Mouse (Mus musculus): Measurements from ENCODE around the gene Cabp2. TPM values are rescaled to one million over a fixed set of nuclear protein-coding genes. Genes with fewer than 3 reads are reported as not detected.
"Not testable (repeated sequence)": the region's sequence is repeated elsewhere in the genome, so short reads cannot be mapped to it uniquely, and the experiment has no call there.

The Cabp2 gene
- polyA plus RNA-seq, 1 experiment from 2014 or later = not detected

DNA sequence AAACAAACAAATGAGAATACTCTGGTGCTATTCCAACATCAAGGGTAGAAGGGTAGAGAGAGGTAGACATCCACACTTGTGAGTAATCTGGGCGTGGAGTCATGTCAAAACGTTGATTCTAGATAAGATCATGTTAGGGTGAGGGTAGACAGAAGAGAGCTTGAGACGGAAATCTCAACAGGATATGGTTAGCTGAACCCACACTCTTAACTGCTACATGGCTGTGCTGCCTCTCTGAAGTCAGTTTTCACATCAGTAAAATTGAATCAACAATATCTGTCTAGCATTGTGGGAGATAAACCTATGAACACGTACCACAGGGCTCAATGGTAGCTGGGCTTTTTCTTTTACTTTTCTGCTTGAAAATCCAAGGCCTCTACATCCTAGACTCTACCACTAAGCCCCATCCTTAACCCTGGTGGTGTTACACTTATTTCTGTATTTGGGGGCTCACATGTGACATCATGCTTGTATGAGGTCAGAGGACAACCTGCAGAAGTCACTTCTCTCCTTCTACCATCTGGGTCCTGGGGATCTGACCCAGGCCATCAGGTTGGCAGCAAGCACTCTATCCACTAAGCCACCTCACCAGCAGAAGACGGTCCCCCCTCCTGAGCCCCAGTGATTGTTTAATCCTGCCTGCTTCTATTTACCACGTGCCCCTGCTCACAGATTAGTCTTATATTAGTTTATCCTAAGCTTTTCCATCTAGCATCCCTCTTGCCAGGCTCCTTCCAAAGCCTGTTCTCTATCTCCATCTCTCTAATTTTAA is 38.5 kb downstream of the Cabp2 start:
- Histone ChIP-seq H3K9ac (replicated peaks) (peak overlapping the region; percentile 21; the same call in 1 of the 2 replicates), H3K27me3 (replicated peaks) (no peaks in the 10 kb centered on the region), H3K27ac (replicated peaks) (no peak overlapping the region), H3K4me3 (replicated peaks) (peak overlapping the region; percentile 62), H3K9me3 (replicated peaks) (no peaks in the 10 kb centered on the region), H3K4me2 (peak overlapping the region; percentile 48), H3K36me3 (peaks cover 34% of the 10 kb centered on the region), H3K4me1 (peaks cover 21% of the 10 kb centered on the region)
- WGBS = 88% methylated on average over 6 of the region's 6 CpGs
- no peak for ATAC-seq (ENCODE audit: low FRiP score)

DNA sequence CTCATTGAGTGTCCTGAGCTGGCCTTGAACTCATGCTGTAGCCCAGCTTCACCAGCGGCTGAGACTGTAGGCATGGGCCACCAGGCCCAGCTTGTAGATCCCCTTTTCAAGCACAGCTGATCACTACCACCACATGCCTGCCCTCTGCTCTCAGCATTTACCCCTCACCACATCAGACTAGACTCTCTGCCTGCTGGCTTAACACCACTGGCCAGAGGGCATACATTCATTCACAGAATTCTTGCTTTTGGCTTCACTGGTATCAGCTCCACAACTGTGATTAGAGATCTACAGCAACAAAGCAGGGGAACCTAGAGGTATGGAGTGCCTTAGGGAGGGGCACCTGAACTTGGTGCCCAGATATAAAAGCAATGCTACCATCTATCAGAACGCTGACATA is 39.1 kb downstream of the Cabp2 start:
- whole genome bisulfite sequencing = 90% methylated on average over 2 of the region's 2 CpGs
- H3K27ac ChIP-seq (replicated peaks) = no peak overlapping the region; the same call in 1 of the 2 replicates
- ATAC-seq (ENCODE audit: low FRiP score) = no peak

DNA sequence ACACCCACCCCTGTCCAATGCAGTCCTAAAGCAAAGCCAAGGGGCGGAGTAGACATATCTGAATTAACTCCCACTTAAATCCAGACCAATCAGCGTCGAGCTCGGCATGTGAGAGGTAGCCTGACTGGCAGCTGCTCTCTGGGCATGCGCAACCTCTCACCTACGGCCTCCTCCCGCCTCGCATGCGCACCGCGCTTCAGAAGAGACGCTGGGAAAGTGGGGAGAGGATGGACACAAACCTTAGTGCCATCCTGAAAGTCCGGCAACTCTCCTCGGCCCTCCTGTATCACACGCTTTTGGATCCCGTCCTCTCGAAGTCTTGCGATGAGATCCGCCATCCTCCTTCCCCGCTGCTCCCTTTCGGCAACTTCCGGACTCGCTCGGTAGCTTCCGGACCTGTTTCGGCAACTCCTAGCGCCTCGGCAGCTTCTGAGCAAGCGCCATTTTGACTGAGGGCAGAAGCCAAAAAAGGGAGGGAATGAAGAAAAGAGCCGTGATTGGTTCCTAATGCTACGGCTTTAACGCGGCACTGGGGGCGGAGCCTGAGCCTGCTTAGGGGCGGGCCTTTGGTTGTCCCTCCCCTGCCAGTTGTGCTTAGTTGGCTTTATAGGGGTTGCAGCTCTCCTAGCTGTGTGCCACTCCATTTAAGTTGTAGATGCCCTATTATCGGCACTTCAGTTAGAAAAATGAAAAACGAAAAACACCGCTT is 39.9 kb downstream of the Cabp2 start:
- H3K9ac ChIP-seq (replicated peaks) = peak overlapping the region; percentile 57
- peak overlapping the region; percentile 94 for H3K27ac ChIP-seq (replicated peaks)
- peak; percentile 88 for ATAC-seq (ENCODE audit: low FRiP score)
- H3K4me1 ChIP-seq = peaks cover 25% of the 10 kb centered on the region
- H3K9me3 ChIP-seq (replicated peaks) = no peaks in the 10 kb centered on the region
- H3K27me3 ChIP-seq (replicated peaks) = no peaks in the 10 kb centered on the region
- peak overlapping the region; percentile 48 for H3K4me2 ChIP-seq
- peaks cover 21% of the 10 kb centered on the region for H3K36me3 ChIP-seq
- H3K4me3 ChIP-seq (replicated peaks) = peak overlapping the region; percentile 62
- WGBS = 2% methylated on average over 38 of the region's 38 CpGs

More for the DNA sequence above, 39.1 kb downstream of the Cabp2 start:
- Histone ChIP-seq H3K4me3 (replicated peaks) (peak overlapping the region; percentile 62), H3K36me3 (peaks cover 29% of the 10 kb centered on the region), H3K9ac (replicated peaks) (peak overlapping the region; percentile 21; the same call in 1 of the 2 replicates), H3K27me3 (replicated peaks) (no peaks in the 10 kb centered on the region), H3K4me1 (peaks cover 25% of the 10 kb centered on the region), H3K9me3 (replicated peaks) (no peaks in the 10 kb centered on the region), H3K4me2 (peak overlapping the region; percentile 48)

DNA sequence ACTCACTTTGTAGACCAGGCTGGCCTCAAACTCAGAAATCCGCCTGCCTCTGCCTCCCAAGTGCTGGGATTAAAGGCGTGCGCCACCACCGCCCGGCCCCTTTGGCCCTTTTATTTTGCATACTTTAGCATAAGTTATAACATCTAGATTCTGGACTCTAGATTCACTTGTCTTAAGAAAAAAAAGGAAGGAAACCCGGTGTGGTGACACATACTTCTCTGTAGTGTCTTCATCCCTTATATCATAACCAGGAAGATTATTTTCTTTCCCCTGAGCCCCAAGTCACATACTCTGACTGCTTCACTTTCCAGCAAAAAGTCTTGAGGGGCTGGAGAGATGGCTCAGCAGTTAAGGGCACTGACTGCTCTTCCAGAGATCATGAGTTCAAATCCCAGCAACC is 40.5 kb downstream of the Cabp2 start:
- H3K4me2 ChIP-seq = peak overlapping the region; percentile 48
- ATAC-seq (ENCODE audit: low FRiP score); H3K9me3 ChIP-seq (replicated peaks); H3K4me3 ChIP-seq (replicated peaks); H3K27me3 ChIP-seq (replicated peaks); H3K9ac ChIP-seq (replicated peaks): not testable (repeated sequence)
- 69% methylated on average over 6 of the region's 6 CpGs for WGBS
- H3K36me3 ChIP-seq = peaks cover 15% of the 10 kb centered on the region
- 0 out of 2 replicates have a peak overlapping the region, but pooled peaks have one; percentile 94 for H3K27ac ChIP-seq (replicated peaks)
- H3K4me1 ChIP-seq = peaks cover 31% of the 10 kb centered on the region

DNA sequence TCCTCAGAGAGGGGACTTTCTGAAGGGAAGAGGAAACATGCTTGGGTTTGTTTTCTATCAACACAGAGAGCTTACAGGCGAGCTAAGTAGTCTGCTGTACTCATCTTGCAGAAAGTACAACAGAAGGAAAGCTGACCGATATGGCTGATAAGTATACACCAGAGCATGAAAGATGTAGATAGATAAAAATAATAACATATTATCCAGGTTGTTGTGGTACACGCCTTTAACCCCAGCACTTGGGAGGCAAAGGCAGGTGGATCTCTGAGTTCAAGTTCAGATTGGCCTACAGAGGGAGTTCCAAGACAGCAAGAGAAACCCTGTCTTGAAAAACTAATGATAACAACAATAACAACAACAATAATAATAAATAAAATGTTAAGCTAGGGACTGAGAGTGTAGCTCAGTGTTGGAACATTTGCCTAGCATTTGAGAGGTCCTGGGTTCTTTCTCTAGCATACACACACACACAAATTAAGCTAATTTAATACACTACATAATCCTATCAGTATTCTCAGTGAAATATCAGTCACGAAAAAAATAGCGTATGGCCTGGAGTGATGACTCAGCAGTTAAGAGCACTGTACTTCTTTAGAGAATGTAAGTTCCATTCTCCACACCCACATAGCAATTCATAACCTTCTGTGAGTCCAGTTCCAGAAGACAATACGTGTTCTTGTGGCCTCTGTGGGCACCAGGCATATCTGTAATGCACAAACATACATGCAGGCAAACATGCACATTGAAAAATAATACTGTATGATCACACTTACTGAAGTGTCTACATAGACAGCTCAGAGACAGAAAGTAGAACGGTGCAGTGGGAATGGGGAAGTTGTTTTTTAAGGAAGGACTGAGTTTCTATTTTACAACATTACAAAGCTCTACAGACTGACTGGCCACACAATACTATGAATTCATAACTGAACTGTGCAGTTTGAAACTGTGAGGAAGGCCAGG is 41.3 kb downstream of the Cabp2 start:
- no peak overlapping the region for H3K4me2 ChIP-seq
- H3K4me3 ChIP-seq (replicated peaks) = no peak overlapping the region
- no peak for ATAC-seq (ENCODE audit: low FRiP score)
- H3K9me3 ChIP-seq (replicated peaks) = no peaks in the 10 kb centered on the region
- H3K27me3 ChIP-seq (replicated peaks) = no peaks in the 10 kb centered on the region
- no peak overlapping the region for H3K27ac ChIP-seq (replicated peaks)
- H3K4me1 ChIP-seq = peaks cover 39% of the 10 kb centered on the region
- 87% methylated on average over 7 of the region's 7 CpGs for WGBS
- H3K36me3 ChIP-seq = peaks cover 10% of the 10 kb centered on the region
- no peak overlapping the region for H3K9ac ChIP-seq (replicated peaks)

DNA sequence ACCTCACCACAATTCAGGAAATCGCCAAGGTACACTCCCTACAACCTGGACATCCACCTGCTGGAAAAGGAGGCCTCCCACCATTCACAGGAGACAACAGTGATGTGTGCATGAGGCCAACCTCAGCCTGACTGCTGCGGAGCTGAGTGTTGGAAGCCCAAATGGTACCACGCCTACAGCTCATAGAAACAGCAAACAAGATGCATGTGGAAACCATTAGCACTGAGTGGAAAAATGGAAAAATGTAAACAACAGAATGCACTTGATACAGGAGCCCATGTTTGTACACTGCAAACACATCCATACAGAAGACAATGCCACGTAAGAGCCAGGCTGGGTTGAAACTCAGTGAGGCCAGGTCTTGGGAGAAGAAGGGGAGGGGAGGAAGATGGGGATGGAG is 43.1 kb downstream of the Cabp2 start:
- ATAC-seq (ENCODE audit: low FRiP score) = no peak
- H3K9ac ChIP-seq (replicated peaks) = no peak overlapping the region

DNA sequence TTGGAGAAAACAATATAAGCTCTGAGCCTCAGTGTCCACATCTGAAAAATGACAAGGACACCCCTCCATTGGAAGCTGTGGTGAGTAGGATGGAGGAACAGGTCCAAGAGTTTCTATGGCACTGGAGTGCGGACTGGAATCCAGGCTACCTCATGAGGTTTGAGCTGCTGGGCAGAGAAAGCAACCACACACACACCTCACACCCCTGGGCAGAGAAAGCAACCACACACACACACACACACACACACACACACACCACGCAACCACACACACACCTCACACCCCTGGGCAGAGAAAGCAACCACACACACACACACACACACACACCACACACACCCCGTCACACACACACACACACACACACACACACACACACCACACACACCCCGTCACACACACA is 43.9 kb downstream of the Cabp2 start:
- Histone ChIP-seq H3K4me1 (peaks cover 37% of the 10 kb centered on the region), H3K36me3 (peaks cover 20% of the 10 kb centered on the region), H3K4me2 (peak overlapping the region; percentile 70), H3K9ac (replicated peaks) (peak overlapping the region; percentile 85), H3K4me3 (replicated peaks) (peak overlapping the region; percentile 87), H3K27ac (replicated peaks) (peak overlapping the region; percentile 69)
- not testable (repeated sequence) for H3K27me3 ChIP-seq (replicated peaks); H3K9me3 ChIP-seq (replicated peaks)
- peak; percentile 34 for ATAC-seq (ENCODE audit: low FRiP score)
- 6% methylated on average over 4 of the region's 4 CpGs for WGBS

More for the DNA sequence above, 43.1 kb downstream of the Cabp2 start:
- 83% methylated on average over 4 of the region's 4 CpGs for WGBS
- peaks cover 42% of the 10 kb centered on the region for H3K4me1 ChIP-seq
- no peaks in the 10 kb centered on the region for H3K27me3 ChIP-seq (replicated peaks)
- no peak overlapping the region for H3K27ac ChIP-seq (replicated peaks)
- H3K4me3 ChIP-seq (replicated peaks) = no peak overlapping the region
- H3K36me3 ChIP-seq = peaks cover 12% of the 10 kb centered on the region
- H3K9me3 ChIP-seq (replicated peaks) = no peaks in the 10 kb centered on the region
- H3K4me2 ChIP-seq = peak overlapping the region; percentile 70; the same call in 1 of the 2 replicates

DNA sequence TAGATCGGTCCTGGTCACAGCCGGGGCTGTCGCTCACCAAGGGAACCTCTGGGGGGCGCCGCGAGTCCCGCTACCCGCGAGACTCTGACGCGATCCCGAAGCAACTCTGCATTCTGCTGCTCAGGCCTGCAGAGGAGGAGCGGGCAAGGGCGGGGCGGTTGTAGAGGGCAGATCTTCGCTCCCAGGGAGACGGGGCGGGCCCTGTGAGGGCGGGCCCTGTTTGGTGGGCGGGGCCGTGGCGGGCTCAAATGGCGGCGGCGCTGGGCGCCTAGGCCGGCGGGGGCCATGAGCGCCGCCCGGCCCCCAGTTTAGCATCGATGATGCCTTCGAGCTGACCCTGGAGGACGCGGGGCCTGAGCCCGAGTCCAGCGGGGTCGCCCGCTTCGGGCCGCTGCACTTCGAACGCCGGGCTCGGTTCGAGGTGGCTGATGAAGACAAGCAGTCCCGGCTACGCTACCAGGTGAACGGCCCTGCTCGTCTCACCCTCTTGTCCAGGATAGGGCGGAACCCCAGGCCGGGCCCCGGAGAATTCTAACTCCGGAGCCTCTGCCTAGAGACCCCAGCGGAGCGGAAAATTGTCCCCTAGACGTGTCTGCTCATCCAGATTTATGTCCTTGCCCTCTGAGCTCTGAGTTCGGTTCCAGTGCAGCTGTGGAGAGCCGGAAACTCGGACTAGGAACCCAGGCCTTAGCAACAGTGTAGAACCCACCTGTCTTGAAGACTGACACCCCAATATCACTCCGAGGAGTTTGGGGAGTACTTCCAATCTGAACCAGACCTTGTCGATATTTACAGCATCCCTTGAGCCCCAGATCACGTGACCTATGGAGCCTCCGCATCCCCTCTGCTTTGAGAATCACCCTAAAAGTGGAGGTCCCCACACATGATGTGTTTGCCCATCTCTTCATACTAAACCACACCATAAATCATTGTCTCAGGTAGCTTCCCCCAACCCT is 44.6 kb downstream of the Cabp2 start, which contains the start of gene Aip:
Gene Aip, minus strand, starts transcription at position 118 of the 956 bp plus-strand sequence.
- H3K4me3 ChIP-seq (replicated peaks) = peak within 1 kb of the TSS; percentile 87
- no peaks in the 10 kb centered on the region for H3K27me3 ChIP-seq (replicated peaks)
- peak; percentile 91 for ATAC-seq (ENCODE audit: low FRiP score)
- peak within 1 kb of the TSS; percentile 85 for H3K9ac ChIP-seq (replicated peaks)
- WGBS = under 1% methylated on average over 63 of the region's 64 CpGs
- H3K36me3 ChIP-seq = peaks cover 20% of the 10 kb centered on the region
- H3K4me1 ChIP-seq = peaks cover 31% of the 10 kb centered on the region
- H3K9me3 ChIP-seq (replicated peaks) = no peaks in the 10 kb centered on the region
- H3K27ac ChIP-seq (replicated peaks) = peak within 1 kb of the TSS; percentile 80
- peak within 1 kb of the TSS; percentile 70 for H3K4me2 ChIP-seq

DNA sequence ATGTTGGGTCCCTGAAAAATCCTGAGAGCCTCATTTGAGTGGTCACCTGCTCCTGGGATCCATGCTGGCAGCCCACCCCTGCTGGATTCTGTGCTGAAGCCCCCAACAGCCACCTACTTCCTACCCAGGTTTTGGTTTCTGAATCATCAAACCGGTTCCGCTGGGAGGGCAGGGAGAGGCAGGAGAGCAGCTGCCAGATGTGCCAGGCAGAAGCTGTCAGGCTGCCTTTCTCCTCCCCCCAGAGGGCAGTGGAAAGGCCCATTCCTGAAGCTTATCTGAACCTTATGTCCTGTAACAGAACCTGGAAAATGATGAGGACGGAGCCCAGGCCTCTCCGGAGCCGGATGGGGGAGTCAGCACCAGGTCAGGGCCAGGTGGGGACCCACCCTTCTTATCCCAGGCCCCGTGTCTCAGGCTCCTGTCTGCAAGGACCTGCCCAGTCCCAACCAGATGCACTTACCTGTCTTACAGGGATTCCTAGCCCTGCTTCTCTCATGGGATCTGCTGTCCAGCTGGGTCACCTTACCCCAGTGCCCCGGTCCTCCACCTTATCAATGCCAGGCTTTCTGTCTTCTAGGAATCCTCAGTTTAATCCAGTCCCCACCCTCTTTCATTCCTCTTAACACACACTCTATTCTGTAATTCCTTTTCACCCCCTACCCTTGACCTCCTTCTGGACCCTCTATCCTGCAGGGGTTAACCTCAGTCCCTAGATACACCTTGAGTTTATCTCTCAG is 45.5 kb downstream of the Cabp2 start:
- peaks cover 27% of the 10 kb centered on the region for H3K4me1 ChIP-seq
- WGBS = 66% methylated on average over 7 of the region's 7 CpGs
- ATAC-seq (ENCODE audit: low FRiP score) = no peak
- H3K9ac ChIP-seq (replicated peaks) = peak overlapping the region; percentile 85
- H3K4me2 ChIP-seq = peak overlapping the region; percentile 70
- peak overlapping the region; percentile 80 for H3K27ac ChIP-seq (replicated peaks)
- no peaks in the 10 kb centered on the region for H3K9me3 ChIP-seq (replicated peaks)
- peaks cover 28% of the 10 kb centered on the region for H3K36me3 ChIP-seq
- H3K27me3 ChIP-seq (replicated peaks) = no peaks in the 10 kb centered on the region
- peak overlapping the region; percentile 87 for H3K4me3 ChIP-seq (replicated peaks)

DNA sequence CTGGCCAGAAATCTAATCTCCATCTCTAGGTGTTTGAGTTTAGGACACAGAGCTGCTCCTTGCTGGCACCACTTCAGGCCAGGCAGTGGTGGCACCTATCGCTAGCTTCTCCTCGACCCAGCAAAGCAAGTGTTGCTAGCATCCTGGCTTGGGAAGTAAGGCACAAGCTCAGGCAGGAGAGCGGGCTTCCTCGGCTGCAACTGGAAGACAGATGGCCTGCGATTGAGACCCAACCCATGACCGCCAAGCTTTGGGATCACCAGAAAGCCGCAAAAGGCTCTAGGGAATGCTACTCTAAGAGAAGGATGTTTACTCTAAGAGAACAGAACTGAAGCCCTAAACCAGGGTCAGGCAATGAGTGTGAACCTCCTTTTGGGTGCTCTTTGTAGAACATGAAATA is 48.1 kb downstream of the Cabp2 start:
- H3K4me2 ChIP-seq = no peak overlapping the region
- 92% methylated on average over 7 of the region's 7 CpGs for WGBS
- no peak overlapping the region for H3K9ac ChIP-seq (replicated peaks)
- no peak for ATAC-seq (ENCODE audit: low FRiP score)
- H3K4me3 ChIP-seq (replicated peaks) = no peak overlapping the region
- no peaks in the 10 kb centered on the region for H3K9me3 ChIP-seq (replicated peaks)
- no peak overlapping the region for H3K27ac ChIP-seq (replicated peaks)
- peaks cover 26% of the 10 kb centered on the region for H3K4me1 ChIP-seq
- H3K36me3 ChIP-seq = peaks cover 42% of the 10 kb centered on the region
- H3K27me3 ChIP-seq (replicated peaks) = no peaks in the 10 kb centered on the region
